Mouse (Mus musculus): ENCODE data around the gene Anapc11.
A peak's percentile ranks its signal among the peaks of the same experiment; 100 is the strongest.

The Anapc11 gene

DNA sequence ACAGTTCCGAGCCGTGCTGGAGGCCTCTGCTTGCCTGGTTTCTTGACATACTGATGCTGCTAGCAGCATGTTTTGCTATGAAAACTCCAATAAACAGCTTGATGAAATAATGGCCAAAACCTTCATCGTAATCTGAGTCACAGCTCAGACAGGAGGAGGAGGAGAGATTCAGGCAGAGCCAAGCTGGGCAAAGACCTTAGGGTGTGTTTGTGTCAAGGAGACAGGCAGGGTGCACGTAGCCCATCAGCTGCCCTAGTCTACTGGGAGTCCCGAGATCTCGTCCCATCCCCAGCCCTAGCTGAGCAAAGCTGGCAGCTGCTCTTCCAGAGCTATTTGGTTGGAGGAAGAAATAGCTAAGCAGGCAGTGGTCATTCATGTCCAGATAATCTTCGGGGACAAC is 7.4 kb downstream of the Anapc11 start:
- DNase-seq (ENCODE audit: low spot score in 2 of 2): no peak

DNA sequence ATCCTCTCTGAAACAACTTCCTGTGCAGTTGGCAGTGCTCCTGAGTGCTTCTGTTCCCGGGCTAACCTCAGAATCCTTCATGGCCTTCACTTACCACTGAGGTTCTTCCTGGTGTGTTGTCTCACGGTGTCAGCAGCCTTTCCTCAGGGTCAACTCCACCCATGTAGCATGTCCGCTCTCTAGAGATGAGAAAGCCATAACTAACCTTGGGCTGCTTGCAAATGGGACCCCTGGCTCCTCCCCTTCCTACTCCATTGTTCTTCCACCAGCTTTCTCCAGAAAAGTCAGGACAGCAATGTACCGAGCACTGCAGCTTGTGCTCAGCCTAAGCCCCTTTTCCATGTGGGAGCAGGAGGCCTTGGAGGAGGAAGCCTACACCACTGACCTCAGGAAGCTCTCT is 8.5 kb downstream of the Anapc11 start:
- DNase-seq (ENCODE audit: low spot score in 2 of 2): no peak

DNA sequence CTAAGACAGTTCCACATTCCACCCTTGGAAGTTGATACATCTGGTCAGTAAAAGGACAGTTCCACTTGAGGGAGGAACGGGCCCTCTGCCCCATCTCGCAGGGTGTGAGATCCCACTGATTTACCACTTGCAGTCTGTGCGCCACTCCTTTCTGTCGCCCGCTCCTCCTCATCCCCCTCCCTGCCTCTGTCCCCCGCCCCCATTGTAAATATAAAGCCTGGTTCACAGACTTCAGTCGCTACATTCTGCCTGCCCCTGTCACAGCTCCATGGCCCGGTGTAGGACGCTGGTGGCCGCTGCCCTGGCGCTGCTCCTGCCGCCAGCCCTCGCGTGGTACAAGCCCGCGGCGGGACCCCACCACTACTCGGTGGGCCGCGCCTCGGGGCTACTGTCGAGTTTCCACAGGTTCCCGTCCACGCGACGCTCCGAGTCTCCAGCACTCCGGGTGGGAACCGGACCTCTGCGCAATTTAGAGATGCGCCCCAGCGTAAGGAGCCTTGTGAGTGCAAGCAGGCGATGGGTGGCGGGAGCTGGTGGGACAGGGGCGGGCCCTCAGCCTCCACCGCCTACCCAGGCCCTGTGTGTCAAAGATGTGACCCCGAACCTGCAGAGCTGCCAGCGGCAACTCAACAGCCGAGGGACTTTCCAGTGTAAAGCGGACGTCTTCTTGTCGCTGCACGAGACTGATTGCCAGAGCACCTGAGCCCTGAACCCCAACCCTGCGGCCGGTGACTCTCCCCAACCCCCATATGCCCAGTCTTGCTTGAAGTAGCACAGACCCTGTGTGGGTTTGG is 10.2 kb downstream of the Anapc11 start, which contains the start of gene Npb:
Npb (plus strand) TSS at position 237 of the 794 bp plus-strand sequence.
- no peak for DNase-seq (ENCODE audit: low spot score in 2 of 2)

DNA sequence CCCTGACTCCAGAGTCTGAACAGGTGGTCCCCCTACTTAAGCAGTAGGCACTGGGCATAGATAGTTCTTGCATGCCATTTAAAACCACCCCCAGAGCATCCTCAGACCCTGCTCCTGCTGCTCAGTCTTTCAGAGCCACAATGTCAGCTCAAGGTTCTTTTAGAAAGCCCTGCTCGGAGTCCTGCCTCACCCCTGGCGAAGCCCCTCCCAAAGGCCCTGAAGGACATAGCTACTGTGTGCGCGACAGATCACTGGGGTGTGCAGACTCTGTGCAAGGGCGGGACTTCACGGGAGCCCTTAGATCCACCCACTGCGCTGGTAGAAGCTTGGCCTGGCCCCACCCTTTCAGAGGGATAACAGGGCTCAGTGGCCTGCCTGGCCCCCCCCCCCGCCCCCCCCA is 11.0 kb downstream of the Anapc11 start:
- peak in 1 of 2 experiments; percentile 17 for DNase-seq (ENCODE audit: low spot score in 2 of 2)

DNA sequence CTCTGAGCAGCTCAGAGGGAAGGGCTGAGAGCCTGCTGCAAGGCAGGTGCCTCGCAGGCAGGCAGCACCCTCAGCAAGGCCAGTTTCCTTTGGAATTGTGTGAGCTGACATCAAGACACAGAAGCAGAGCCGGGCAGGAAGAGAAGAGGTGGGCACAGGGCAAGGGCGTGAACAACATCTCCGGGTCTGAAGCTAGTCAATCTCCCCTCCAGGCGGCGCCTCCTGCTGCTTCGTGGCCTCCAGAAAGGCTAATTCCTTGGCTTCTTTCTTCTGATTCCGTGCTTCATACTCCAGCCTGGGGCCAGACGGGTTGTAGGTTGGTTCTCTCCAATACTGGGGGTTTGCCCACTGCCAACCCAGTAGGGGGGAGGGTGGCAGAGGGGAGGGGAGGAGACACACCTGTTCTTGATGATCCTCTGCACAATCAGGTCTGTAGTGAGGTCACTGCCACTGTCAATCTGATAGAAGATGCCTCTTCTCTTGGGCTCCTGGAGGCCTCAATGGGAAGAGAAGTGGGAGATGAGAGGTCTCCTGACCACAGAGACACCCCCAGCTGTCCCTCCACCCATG is 12.3 kb downstream of the Anapc11 start:
- no peak for DNase-seq (ENCODE audit: low spot score in 2 of 2)

DNA sequence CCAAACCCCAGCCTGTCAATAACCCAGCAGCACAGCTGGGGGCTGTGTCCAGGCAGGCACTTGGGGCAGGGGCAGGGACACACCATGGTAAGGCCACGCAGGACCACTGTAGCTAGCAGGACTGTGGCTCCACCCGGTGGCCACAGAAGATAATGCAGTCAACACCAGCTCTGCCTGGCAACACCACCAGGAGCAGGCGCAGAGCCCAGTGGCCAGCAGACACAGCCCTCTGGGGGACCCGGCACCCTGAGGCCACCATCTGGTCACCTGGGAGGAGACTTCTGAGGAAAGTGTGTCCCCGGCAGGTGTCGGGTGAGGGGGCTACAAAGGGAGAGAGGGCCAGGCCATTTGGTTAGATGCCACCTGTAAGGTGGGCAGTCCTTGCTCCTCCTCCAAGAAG is 14.5 kb downstream of the Anapc11 start:
- DNase-seq (ENCODE audit: low spot score in 2 of 2): peak; percentile 60 to 78

DNA sequence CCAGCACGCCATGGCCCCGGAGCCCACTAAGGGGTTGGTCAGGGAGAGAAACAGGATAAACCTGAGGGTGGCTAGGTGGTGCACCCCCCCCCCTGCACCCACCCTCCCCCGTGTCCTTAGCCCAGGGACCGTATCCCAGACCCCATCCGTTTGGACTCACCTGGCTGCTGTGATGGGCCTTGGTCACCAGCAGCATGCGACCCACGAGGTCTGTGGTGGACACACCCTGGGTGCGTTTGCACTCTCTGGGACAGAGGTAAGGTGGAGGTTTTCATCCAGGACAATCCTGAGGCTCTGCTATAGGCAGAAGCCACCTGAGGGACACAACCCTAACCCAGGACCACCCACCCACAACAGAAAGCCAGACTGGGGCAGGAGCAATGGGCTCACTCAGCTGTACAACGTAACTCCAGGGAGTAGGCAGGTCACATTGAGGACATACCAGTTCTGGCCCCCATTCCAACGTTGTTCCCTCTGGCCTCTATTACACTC is 15.3 kb downstream of the Anapc11 start:
- peak in 1 of 2 experiments; percentile 17 for DNase-seq (ENCODE audit: low spot score in 2 of 2)

DNA sequence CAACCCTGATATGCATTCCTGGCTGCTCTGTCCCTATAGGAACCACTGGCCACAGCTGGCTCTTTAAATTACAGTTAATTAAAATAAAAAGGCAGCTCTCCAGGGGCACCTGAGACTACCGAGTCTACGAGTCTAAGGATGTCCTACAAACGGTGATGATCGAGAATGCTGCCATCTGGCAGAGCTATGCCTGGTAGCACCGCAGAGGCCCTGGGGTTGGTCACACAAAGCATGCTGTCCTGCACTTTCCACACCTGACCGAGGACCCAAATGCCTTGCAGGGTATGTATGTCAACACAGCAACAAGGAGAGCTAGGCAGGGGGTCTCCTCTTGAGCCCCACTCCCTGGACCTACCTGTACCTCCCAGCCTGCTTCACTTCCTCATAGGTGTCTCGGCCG is 15.8 kb downstream of the Anapc11 start:
- no peak for DNase-seq (ENCODE audit: low spot score in 2 of 2)

DNA sequence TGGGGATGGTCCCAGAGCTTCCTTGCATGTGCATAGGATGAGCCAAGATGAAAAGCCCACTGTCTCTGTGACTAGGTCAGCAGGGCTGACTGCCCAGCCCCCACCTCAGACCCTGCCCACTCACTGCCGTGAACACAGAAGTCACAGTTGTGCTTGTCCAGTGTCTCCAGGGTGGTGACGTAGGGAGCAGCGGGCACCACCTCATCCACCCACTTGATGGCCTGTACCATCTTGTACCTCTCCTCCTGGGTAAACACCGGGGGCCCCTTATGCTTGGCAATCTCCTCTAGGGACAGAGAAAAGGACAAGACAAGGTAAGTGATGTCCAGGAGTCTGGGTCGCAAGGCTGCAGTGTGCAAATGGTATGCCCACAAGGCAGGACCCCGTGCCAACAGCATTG is 16.9 kb downstream of the Anapc11 start:
- peak in 1 of 2 experiments; percentile 16 for DNase-seq (ENCODE audit: low spot score in 2 of 2)

DNA sequence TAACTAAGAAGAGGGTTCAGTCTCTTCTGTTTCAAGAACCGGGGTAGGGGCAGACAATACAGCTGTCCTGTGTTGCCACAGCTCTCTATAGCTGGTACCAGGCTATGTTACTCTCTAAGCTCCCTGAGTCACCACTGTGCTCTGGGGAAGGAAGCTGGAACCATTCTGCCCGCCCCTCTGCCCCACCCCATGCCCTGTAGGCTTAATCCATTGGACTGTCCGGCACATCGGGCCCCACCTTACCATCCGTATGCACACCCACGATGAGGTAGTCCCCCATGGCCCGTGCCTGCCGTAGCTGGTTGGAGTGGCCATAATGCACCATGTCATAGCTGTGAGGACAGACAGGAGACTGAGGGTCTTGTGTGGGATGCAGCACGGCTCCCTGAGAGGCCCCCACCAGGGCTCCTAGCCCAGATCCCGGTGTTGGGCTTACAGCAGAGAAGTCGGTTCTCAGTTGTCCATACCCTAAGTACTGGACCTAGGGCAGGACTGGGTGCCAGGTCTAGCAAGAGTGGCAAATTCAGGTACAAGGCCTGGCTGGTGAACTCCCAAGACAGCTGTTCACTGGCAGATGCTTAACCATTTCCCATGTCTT is 17.5 kb downstream of the Anapc11 start:
- DNase-seq (ENCODE audit: low spot score in 2 of 2): no peak

DNA sequence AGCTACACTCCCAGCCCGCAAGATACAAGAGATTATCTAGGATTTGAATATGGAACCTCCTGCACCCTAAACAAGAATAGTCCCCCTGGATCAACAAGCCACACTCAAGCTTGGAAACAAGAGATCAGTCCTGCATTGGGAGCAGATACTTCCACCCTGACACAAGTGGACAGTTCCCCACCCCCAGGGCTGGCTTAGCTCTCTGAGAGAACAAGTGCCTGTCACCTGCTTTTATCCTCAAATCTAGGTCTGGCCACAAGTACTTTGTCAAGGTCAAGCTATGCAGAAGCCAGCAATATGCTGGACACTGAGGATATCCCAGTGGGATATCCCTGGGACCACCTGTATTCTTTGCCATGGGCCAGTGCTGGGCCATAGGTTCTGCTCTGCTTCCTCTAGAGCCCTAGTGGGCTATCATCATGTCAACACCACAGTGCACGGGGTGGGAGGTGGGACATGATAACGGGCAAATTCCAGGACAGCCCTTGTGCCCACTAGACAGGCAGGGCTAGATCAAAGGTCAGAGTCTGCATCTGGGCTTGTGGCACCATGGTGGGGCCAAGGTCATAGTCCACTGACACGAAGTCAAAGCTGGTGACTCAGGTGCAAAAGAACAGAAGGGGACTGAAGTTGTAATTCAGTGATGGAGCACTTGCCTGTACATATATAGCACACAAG is 18.5 kb downstream of the Anapc11 start:
- DNase-seq (ENCODE audit: low spot score in 2 of 2): no peak

DNA sequence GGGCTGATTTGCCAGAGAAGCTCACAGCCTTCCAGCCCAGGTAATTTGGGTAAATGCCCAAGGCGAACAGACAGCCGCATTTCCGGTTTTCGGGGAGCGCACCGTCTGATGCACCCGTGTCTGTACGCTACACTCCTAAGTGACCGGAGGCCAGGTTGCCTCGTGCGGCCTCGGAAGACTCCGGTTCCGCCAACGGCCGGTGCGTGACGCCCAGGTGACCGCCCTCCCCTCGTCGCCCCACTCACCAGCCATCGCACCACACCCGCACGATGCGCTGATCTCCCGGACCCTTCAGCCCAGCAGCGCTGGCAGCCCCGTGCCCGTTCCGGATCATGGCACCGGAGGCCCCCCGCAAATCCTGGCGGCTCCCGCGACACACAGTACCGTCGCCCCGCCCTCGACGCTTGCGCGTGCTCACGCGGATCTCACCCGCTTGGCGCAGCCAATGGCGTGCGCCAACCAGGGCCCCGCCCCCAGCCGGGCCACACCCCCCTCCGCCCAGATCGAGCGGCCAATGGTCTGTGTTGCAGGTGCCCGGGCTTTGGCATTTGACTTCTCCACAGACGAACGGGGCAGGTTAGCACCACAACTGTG is 19.4 kb downstream of the Anapc11 start, which contains the start of gene Pcyt2:
Pcyt2 (minus strand) TSS at position 418 of the 594 bp plus-strand sequence.
- peak; percentile 91 to 92 for DNase-seq (ENCODE audit: low spot score in 2 of 2)

DNA sequence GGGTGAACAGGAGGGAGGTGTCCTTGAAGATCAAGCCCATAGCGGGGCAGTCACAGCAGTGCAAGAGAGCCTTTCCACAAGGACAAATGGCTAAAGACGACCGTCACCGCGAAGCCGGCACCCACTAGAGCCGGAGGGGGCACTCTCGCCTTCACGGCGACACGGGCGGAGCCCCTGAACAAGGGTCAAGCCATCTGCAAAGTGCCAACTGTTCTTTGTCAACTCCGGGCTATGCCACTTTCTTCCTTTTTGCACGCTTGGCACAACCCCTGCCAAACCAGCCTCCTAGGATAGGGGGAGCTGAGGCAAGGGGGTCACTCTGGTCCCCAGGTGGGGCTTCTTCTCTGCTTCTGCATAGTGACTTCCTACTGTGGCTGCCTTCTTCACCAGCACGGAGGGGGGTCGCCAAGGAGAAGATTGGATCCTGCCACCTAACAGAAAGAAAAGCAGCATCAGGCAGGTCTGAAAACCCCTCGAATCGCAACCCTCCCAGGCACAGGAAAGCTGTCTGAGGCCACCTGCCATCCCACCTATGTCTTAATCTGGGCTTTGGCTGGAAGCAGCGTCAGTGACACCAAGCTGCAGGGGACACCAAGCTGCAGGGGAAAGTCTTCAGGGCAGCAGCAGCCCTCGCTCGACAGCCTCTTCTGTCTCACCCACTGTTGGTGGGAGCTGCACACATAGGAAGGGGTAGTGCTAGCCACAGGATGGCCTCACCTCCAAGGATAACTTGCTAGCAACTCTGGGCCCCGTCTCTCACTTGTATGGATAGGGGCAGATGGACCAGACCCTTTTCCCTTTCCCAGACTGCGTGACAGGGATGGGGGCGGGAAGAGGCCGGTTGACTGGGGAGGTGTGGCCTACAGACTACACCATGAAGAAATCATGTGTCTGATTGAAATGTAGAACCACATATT is 20.7 kb downstream of the Anapc11 start:
- peak in 1 of 2 experiments; percentile 18 for DNase-seq (ENCODE audit: low spot score in 2 of 2)

DNA sequence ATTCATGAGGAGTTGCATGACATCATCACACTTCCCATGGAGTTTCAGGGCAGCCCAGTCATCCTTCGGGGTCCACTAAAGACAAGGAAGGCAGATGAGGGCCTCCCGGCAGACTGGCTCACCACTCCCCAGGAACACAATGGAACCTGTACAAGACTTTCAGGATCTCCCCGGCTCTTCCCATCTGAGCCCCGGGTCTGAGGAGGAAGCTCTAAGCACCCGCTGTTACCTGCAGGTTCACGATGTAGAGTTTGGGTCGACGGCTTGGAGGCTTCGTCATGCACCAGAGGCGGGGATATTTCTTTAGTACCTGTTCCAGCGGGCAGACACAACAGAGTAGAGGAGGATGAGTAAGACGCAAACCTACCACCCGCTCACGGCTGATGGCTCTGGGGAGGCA is 22.0 kb downstream of the Anapc11 start:
- no peak for DNase-seq (ENCODE audit: low spot score in 2 of 2)

DNA sequence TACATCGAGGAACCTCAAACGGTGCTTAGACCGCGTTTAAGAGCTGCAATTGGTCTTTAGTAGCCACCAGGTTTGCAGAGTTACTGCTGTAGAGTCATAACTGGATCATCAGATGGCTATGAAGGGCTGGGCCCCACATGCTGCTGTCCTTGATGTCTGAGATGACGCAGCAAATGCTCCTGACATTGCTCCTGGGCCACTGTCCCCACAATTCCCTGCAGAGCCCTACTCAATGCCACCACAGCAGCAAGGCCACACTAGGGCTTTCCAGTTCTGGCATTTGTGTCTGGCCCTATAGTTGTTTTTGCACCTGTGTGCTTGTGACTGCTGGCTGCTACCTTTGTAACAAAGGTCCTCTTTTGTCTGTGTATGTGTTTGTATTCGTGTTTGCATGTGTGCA is 24.6 kb downstream of the Anapc11 start:
- no peak for DNase-seq (ENCODE audit: low spot score in 2 of 2)

DNA sequence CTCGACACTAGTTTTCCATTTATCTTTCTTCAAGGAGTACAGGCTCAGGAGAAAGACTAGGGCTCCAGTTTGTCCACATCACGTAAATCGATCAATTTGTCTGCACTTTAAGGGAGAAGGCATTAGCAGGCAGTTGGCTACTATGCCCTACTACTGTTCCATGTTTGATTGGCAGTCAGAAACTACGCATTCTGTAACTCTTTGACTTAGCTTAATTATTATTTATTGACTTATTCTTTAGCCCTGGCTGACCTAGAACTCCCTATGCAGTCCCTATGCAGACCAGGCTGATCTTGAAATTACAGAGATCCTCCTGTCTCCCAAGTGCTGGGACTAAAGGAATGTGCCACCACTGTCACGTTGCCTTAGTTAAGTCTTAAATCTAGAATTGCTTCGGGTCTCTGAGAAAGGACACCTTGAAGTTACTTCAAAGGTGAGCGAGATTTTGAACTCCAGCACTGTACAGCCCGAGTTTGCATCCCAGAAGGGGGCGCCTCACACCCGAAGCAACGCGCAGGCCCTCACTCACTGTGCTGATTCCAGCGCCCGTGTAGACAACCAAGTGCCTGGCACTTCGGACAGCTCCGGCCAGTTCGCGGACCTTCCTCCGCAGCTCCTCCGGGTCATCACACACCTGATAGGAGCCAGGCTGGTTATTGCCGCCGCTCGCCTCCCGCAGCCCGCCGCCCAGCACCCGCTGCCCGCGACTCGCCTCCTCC is 25.9 kb downstream of the Anapc11 start:
- DNase-seq (ENCODE audit: low spot score in 2 of 2): peak in 1 of 2 experiments; percentile 52

DNA sequence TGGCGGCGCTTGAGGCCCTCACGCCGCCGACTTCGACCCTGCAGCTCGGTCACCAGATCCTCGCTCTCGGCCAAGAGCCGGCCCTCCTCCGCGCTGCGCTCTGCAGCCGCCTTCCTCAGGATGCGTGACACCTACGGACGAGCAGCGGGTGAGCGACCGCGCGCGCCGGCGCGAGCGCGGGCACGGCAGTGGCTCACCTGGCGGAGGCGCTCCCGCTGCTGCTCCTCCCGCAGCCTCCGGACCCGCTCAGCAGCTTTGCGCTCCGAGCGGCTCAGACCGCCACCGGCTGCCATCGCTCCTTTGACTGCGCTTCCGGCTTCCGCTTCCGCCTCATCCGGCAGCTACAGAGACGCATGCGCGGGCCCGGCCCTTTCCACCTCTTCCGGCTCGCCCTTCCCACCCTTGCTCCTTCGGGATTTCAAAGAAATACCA is 26.5 kb downstream of the Anapc11 start:
- peak; percentile 82 to 87 for DNase-seq (ENCODE audit: low spot score in 2 of 2)

DNA sequence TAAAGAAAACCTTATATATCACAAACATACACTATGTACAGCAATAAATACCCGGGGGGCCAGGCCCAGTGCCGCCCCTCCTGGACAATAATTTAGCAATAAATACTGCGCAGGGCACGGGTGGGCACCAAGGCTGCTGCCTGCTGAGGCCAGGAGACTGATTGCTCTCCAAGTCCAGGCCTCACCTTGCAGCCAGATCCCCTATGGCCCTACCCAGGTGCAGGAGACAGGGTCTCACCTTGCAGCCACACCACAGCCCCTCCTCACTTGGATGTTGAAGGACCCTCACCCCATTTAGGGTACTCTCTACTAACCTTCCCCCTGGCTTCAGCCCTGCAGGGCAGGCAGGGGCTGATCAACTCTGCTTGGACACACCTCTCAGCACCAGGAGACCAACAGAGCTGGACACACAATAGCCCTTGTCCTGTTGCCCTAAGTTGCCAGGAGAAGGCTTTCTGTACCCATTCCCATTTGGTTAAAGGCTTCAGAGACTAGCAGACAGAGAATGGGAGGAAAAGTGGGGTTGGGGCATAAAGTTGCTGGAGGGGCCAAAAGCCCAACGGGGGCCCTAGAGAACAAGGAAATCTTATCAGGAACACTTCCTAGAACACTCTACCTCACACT is 27.0 kb downstream of the Anapc11 start, which contains the start of gene Sirt7:
Sirt7 (minus strand) TSS at position 89 of the 624 bp plus-strand sequence.
- DNase-seq (ENCODE audit: low spot score in 2 of 2): peak in 1 of 2 experiments; percentile 16

DNA sequence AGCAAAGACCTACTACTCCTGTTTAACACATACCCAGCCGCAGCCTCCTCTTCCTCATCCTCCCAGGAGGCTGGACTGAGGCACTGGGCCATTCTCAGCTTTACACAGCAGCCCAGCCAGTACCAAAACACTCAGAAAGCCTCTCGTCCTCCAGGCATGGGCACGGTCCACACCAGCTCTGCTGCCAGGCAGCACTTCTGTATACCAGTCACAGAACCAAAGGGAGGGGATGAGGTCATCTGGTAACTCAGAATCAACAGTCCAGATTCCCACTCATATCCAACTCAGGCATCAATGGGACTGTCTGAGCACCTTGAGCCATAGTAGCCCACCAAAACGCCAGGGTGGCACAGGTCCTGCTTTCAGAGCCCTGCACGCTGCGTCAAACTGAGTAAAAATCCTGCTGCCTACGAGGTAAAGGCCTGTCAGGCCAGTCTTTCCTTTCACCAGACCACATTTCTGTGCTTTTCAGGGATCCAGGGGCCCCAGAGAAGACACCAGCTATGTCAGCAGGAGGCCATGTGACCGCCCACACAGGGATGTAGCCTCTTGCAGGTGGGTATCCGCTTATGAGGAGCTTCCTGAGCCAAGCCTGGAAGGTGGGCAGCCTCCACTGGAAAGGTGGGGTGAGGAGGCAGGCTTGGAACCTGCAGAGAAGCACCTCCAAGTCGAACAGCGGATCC is 28.7 kb downstream of the Anapc11 start:
- DNase-seq (ENCODE audit: low spot score in 2 of 2): no peak
